Mouse (Mus musculus) heart, postnatal 36 days (tissue): Measurements from ENCODE around the gene St5. TPM values are rescaled to one million over a fixed set of nuclear protein-coding genes. Genes with fewer than 3 reads are reported as not detected.
A peak's percentile ranks its signal among the peaks of the same experiment; 100 is the strongest.

Experiments
- DNase-seq, 2 experiments: peaks; one replicate each; pipeline ENCODE4 v3.0.0; 2021 to 2022
- intact Hi-C: fragments of 180-260 bp; cut with DNase I; formaldehyde crosslinking; loops from one replicate; pipeline ENCODE4 v1.15.1; 2025
- total RNA-seq, 2 experiments: library from RNA; stranded (reverse); gene quantifications; 2 replicates each; pipeline ENCODE4 v1.2.3; 2021

The St5 gene
- total RNA-seq, 2 experiments from 2014 or later, result 23.4 to 31.9 TPM

DNA sequence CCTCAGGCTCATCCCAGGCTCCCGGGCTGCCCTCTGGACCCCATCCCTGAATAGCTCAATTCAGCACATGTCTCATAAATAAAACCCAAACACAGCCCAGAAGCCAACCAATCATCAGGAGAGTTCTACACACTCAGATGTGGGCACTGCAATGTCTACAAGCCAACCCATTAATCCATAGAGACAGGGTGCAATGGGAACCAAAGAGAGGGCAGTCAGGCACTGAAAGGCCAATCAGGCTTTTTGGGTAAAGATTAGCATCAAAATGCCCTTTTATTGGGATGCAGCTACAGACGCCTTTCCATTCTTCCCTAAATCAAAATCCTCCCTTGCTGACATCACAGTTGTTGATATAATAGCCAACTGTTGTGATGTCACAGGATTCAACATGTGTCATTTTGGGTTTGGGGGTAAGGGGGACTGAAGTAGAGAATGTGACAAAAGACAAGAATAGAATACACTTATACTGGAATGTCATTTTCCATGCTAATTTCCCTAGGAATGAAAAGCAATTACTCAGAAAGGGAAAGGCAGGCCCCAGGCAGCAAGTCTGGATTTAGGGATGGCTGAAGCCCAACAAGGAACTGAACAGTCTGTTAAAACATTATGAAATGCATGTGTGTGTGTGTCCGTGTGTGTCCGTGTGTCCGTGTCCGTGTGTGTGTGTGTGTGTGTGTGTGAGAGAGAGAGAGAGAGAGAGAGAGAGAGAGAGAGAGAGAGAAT, 123.7 kb downstream of the St5 start:
- intact Hi-C loops, result no loop called here
- DNase-seq, result no peak

DNA sequence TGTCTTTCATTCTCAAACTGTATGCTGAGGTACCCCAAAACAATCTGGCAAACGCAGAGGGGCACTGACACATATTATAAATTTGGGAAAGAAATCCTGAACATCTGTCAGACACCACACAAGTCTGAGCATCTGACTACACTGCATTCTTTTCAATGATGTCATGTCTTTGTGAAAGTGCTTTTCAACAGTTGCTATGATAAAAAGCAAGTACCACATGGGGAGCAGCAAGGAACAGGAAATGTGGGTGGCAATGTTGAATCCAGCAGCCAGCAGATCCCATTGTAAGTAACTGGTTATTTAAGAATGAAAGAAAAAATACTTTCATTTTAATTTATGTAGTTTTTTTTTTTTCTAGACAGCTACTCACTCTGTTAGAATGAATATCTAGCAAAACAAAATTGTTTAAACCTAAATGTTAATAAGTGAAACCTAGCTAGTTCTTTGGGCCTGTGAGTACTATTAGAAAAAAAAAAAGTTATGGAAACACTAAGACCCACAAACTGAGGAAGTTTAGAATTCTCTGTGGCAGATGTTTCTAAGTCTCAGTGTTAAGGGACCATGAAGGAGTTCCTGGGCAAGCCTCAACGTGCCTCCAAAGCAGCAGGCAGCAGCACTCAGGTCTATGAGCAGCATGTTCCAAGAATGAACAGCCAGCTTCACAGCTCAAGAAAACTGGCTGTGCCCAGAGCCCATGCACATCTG, 124.4 kb downstream of the St5 start:
- intact Hi-C loops, result no loop called here
- DNase-seq, result no peak

DNA sequence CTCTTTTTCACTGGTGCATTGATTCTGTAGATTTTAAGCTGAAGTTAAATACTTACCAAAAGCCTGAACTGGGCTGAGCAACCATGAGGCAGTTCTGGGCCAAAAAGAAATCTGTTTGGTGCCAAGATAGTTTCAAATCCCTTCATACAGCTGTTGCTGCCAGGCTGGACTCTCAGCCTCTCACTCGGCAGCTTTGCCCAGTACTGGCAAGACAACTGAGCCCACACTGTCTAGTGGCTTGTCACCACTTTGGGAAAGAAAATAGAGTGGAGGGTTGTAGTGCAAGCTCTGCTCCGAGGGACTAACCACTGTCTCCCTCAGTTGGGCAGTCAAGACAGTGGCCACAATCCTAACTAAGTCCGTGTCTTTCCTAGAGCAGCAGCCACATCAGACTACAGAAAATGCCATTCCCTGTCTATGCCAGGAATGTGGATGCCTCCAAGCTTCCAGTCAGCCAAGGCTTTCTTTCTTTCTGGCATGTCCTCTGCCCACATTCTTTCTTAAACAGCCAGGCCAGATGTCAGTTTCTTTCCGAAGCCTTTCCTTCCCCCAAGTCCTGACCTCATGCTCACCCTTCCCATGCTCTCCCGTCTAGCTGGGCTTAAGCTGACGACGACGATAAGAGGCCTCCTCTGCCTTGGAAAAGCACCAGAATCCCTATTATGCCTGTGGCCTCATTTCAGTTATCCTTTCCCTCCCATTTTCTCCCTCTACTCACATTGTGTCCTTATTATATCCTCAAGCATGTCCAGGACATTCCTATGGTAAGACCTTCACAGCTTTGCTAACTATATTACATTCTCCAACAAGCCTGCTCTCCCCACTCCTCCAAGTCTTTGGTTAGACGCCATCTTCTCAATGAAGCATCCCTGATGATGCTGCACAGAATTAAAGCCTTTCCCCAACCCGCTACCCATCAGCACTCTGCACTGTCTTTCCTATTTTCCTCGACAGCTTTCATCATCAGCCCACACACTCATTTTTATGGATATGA, 126.8 kb downstream of the St5 start:
- intact Hi-C loops, result no loop called here
- DNase-seq, result no peak

DNA sequence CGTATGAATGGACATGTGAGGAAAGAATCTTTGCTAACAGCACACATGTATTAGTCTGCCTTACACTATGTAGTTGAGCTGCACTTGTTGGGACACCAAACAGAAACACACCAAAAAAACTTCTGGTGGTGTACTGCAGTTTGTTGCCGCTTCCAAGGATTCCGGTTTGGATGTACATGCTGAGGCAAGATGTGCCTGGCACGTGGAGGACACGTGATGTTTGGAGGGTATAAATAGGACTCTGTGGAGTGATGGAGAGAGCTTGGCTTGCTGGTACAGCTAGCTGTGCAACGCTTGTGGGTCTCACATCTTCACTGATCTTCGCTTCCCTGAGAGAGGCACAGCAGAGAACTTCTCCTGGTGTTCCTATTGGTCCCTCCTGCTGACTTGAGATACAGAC, 129.2 kb downstream of the St5 start:
- DNase-seq, result no peak
- intact Hi-C loops, result loop anchor here (5.0 kb wide), 1 partner anchor 42 kb away; no protein-coding TSS in a partner anchor

DNA sequence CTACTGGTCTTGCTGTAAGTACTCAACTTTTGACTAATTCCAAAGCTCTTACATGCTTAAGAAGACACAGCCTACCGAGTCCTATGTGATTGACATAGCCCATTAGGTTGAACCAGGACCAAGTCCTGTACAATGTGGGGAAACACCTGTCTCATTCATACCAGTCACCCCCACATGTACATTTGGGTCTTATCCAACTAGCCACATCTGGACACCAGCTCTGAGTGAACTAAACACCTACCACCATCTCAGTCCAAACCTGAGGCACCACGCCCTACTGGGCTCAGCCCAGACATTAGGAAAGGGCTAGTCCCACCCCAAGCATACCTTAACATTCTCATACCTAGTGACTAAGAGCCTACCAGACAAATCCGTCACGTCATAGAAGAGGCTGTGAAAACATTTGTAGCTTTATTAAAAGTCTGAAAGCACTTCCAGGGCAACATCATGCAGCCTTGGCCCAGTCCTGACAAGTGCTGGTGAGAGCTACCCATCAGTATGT, 135.0 kb downstream of the St5 start:
- intact Hi-C loops, result no loop called here
- no peak for DNase-seq

GRCm38 (mm10) chr7:109566841-109567768, 136.3 kb downstream of the St5 start:
- intact Hi-C loops, result no loop called here
- DNase-seq, result no peak

DNA sequence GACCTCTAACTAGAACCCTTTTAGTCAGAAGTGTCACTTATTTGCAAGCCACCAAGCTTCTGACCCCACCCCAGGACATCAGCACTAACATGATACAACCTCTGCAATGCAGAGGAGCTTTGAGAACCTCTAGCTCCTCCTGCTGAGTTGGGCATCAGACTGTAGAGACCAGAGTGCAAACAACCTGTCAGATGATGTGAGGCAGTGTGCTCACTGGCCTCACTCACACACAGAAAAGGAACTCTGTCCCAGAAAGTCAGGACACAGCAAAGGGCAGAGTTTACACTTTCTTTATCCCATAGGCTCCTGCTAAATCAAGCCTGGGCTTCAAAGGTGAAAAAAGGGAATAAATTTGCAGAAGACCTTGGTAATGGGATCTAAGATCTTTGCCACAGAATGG, 137.1 kb downstream of the St5 start:
- intact Hi-C loops, result no loop called here
- no peak for DNase-seq

DNA sequence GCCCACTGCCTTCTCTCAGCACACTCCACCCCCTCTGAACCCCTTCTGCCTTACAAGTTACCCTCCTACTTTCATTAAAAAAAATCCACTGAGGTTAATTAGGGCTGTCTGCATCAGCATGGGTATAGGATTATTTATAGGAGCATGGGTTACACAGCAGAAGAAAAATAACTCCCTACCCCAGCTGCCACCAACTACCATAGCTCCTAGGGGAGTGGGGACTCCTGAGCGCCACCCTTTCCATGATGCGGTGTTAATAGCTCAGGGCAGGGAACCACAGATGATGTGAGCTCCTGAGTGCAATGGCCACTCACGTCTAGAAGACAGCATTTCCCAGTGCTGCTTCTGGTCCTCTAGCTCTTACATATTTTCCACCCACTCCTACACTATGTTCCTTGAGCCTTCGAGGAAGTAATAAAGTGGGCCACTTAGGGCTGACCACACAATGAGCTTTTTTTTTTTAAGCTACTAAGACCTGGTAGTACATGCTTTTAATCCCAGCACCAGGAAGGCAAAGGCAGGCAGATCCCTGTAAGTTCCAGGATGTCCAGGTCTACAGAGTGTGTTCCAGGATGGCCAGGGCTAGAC, 139.5 kb downstream of the St5 start:
- intact Hi-C loops, result no loop called here
- no peak for DNase-seq

- no peak for DNase-seq
- intact Hi-C loops, result no loop called here
Measured at GRCm38 (mm10) chr7:109562676-109563075, 140.7 kb downstream of the St5 start.

DNA sequence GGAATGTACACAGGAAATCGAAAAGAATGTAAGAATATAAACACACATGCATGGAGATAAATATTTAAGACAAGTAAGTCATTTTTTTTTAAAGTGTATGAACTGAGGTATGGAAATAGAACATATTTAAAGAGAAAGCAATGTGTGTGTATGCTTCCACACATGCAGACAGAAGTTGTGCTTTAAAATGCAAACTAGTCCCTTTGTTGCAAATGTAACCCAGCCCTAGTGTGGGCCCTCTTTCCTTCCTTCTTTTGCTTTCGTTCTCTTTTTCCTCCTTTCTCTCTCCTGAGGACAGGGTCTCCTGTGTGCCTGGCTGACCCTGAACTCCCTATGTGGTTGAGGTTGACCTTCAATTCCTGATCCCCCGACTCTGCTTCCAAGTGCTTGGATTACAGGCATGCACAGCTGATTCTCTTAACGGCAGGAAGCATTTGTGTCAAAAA, 141.2 kb downstream of the St5 start:
- intact Hi-C loops, result no loop called here
- DNase-seq, result no peak

DNA sequence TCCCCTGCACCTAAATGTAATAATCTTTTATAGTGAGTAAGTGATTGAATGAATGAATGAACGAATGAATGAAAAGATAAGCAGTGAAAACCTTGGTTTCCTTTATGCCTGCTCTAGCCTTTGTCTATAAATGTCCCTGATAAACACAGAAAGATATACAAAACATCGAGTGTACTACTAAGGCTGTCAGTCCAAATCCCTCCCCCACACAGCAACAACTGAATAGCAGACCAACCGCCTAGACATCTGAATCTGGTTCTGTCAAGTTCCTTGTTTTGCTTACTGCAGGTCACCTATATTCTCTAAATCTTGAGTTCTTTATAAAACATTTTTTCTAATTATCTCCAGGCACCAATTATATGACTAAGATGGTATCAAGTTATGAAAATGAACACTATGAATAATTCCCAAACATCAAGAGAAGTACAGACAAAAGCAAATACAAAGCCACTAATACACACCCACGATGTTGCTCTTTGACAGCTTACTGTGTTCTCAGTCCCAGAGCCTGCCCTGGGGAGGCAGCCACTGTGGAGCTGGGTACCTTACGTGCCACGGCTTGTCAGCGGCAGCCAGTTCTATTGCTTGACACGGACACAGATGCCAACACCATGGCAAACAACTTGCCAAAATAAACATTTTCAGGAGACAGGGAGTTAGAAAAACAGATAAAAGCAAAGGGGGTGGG, 141.8 kb downstream of the St5 start:
- no peak for DNase-seq
- intact Hi-C loops, result no loop called here

- intact Hi-C loops, result no loop called here
- peak; percentile 58 to 66 for DNase-seq
Measured at GRCm38 (mm10) chr7:109559536-109559935, 143.9 kb downstream of the St5 start.

DNA sequence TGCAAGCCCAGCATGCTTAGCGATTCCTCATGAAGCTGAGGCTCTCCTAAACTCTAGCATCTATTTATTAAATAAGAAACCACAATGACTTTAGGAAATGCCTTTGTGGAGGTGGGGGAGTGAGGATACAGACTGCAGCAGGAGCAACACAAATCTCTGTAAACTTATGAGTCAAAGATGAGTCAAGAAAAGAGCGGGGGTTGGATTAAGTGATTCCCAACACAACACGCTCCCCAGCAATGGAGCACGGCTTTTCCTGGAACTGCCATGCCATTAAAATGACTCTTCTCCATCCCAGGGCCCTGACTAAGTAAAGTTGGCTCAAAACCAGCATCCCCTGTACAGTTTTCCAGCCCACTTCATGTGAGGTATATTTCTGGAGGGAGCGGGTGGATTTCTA, 156.7 kb downstream of the St5 start:
- no peak for DNase-seq
- intact Hi-C loops, result no loop called here

DNA sequence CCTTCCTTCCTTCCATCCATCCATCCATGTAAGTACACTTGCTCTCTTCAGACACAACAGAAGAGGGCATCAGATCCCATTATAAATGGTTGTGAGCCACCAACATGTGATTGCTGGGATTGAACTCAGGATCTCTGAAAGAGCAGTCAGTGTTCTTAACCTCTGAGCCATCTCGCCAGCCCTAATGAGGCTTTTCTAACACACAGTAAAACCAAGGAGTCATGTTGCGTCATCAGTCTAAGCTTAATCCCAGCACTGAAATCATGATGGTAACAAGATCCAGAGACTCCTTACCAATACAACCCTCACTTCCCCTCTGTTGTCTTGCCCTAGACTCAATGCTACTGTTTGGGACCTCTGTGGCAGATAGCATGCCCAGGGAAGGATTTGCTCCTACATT, 157.2 kb downstream of the St5 start:
- intact Hi-C loops, result no loop called here

DNA sequence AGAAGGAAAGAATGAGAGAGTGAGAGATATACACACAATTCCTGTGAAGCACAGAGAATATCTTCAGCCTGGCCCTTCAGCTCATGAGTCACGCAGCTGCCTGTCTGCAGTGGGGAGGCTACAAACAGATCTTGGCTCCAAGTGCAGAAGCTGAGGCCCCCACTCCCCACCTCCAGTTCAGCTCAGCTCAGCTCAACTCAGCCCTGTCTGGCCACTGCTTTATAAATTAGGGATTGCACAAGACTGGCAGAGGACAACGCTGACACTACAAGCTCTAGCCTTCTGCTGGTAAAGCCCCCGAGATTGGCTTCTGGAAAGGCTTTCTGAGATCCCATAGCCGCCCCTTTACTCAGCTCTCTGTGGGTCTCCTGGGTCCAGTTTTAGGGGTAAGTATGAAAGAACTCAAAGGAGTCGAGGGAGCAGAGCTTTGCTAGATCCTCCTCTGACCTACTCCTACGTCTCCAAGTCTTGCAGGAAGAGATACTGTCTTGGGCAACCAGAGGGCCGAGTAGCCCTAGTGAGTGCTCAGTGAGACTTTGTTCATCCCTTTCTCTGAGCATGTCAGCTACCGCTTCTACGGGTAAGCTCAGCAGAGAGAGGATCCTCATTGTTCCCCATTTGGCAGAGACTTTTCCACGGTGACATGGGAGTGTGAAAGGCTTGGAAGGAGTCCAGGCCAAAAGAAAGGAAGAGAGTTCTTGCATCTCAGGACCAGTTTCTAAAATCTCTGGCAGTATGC, 158.0 kb downstream of the St5 start:
- intact Hi-C loops, result loop anchor here (2.0 kb wide), 1 partner anchor 69 kb away; no protein-coding TSS in a partner anchor

More for the DNA sequence above, 157.2 kb downstream of the St5 start:
- DNase-seq, result no peak

GRCm38 (mm10) chr7:109544792-109545191, 158.6 kb downstream of the St5 start:
- no peak for DNase-seq
- intact Hi-C loops, result loop anchor here (2.0 kb wide), 1 partner anchor 70 kb away; no protein-coding TSS in a partner anchor

More for the DNA sequence above, 158.0 kb downstream of the St5 start:
- peak in 1 of 2 experiments; percentile 30 for DNase-seq

DNA sequence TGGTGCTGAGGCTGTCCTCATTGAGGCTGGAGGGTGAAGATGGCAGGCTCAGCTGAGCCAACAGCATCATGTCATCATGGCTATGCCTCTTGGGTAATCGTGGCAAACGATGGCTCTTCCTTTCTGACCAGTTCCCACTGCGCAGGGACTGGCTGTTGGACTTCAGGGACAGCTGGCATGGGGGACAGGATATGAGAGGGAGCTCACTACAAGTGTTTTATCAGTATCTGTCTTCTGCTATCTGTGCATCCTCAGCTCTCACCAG, 161.1 kb downstream of the St5 start:
- intact Hi-C loops, result no loop called here
- no peak for DNase-seq
